Mouse (Mus musculus) testis, adult 2 months (tissue): ENCODE data around the gene Kcnt1.

Experiments
- CTCF ChIP-seq: fragments of 200-500 bp; IDR thresholded peaks from 2 replicates; pipeline ENCODE4 v1.5.1; 2012; ENCODE audit warnings: low read depth, mild to moderate bottlenecking, inconsistent platforms, low read length, moderate library complexity; ENCODE audit not compliant: control insufficient read depth, insufficient read depth, insufficient replicate concordance
- POLR2A ChIP-seq: fragments of 200-500 bp; IDR thresholded peaks from 2 replicates; pipeline ENCODE4 v1.6.1; 2012; ENCODE audit warnings: low read depth, mild to moderate bottlenecking, inconsistent platforms, low read length, moderate library complexity; ENCODE audit not compliant: control insufficient read depth

- TF ChIP-seq POLR2A, result no peak
- TF ChIP-seq CTCF, result no peak
Observed at GRCm38 (mm10) chr2:25844097-25844496, 19.4 kb upstream of the Kcnt1 start.
